14 mouse cellular contexts compared by ENCODE assay signal in genomic region chr14:64512726-64513125, GRCm38 (mm10).
DNase-seq lines count a peak whose midpoint lies in the region; ATAC-seq and TF ChIP-seq lines count a peak whose summit lies in the region.
"Had no signal": no experiment of that assay in that cellular context is flagged by ENCODE, and none has a peak within 500 bp of the region (broad histone marks: within the 10 kb centered on the region; RNA-seq: fewer than 3 reads in every experiment).

No protein-coding gene starts in this region.

- H3K9ac ChIP-seq in forebrain, embryonic 15.5 days (replicated peaks): no peak overlapping the region
- no peak overlapping the region for H3K9ac ChIP-seq in forebrain, embryonic 11.5 days (ENCODE audit: low read length)
- H3K9ac ChIP-seq in midbrain, embryonic 14.5 days (replicated peaks; ENCODE audit: low read length): no peak overlapping the region
- H3K9ac ChIP-seq: embryonic facial prominence, embryonic 13.5 days; limb, embryonic 12.5 days; liver, postnatal 0 days; stomach, embryonic 15.5 days had no signal

- no peak for TF ChIP-seq CTCF in brain, embryonic 14.5 days (IDR thresholded peaks at IDR 0.05; ENCODE audit: borderline replicate concordance, extremely low read depth, insufficient read depth, insufficient read length)

- no peaks in the 10 kb centered on the region for H3K9me3 ChIP-seq in forebrain, embryonic 15.5 days
- H3K9me3 ChIP-seq in forebrain, embryonic 11.5 days (ENCODE audit: control insufficient read depth, low read length): no peaks in the 10 kb centered on the region
- no peaks in the 10 kb centered on the region for H3K9me3 ChIP-seq in midbrain, embryonic 14.5 days (ENCODE audit: control insufficient read depth, low read length)
- no peaks in the 10 kb centered on the region for H3K9me3 ChIP-seq in midbrain, embryonic 10.5 days (replicated peaks)
- H3K9me3 ChIP-seq: embryonic facial prominence, embryonic 13.5 days; limb, embryonic 12.5 days; stomach, embryonic 15.5 days had no signal

- H3K4me3 ChIP-seq in forebrain, embryonic 15.5 days: no peak overlapping the region
- H3K4me3 ChIP-seq in forebrain, embryonic 11.5 days (ENCODE audit: low read depth, low read length): no peak overlapping the region
- H3K4me3 ChIP-seq in midbrain, embryonic 14.5 days (replicated peaks; ENCODE audit: low read depth, low read length): no peak overlapping the region
- no peak overlapping the region for H3K4me3 ChIP-seq in midbrain, embryonic 10.5 days
- H3K4me3 ChIP-seq: embryonic facial prominence, embryonic 13.5 days; limb, embryonic 12.5 days; stomach, embryonic 15.5 days had no signal

- WGBS in forebrain, embryonic 15.5 days: 53% methylated on average over 7 of the region's 7 CpGs
- WGBS in forebrain, embryonic 11.5 days: 86% methylated on average over 7 of the region's 7 CpGs
- 60% methylated on average over 7 of the region's 7 CpGs for WGBS in midbrain, embryonic 14.5 days
- 83% methylated on average over 7 of the region's 7 CpGs for WGBS in midbrain, embryonic 10.5 days

- DNase-seq in forebrain, embryonic 11.5 days (ENCODE audit: low spot score): no peak
- DNase-seq in midbrain, embryonic 14.5 days: no peak
- no peak for DNase-seq in midbrain, embryonic 10.5 days (ENCODE audit: low spot score)
- DNase-seq in brain, embryonic 14.5 days (ENCODE audit: low read depth): peak; percentile 77
- peak; percentile 75 for DNase-seq in cerebellum, postnatal 10 days
- no peak for DNase-seq in kidney, adult 9 months
- no peak for DNase-seq in heart, adult 18-20 months
- DNase-seq: adrenal gland, postnatal 14 days; liver, postnatal 0 days; thymus, postnatal 25 days had no signal

- no peak overlapping the region for H3K4me2 ChIP-seq in forebrain, embryonic 15.5 days (replicated peaks)
- no peak overlapping the region for H3K4me2 ChIP-seq in forebrain, embryonic 11.5 days (ENCODE audit: low read depth, low read length, severe bottlenecking)
- H3K4me2 ChIP-seq in midbrain, embryonic 14.5 days (ENCODE audit: low read length): no peak overlapping the region
- H3K4me2 ChIP-seq: embryonic facial prominence, embryonic 13.5 days; limb, embryonic 12.5 days; stomach, embryonic 15.5 days had no signal

- ATAC-seq in forebrain, embryonic 15.5 days (replicated peaks): no peak
- ATAC-seq in forebrain, embryonic 11.5 days (replicated peaks; ENCODE audit: low FRiP score): no peak
- no peak for ATAC-seq in midbrain, embryonic 14.5 days (ENCODE audit: low FRiP score, low TSS enrichment)
- ATAC-seq: liver, postnatal 0 days had no signal

- TF ChIP-seq POLR2A in brain, embryonic 14.5 days (IDR thresholded peaks at IDR 0.05; ENCODE audit: borderline replicate concordance, extremely low read depth, insufficient read depth, insufficient read length, poor library complexity, severe bottlenecking): no peak

- H3K36me3 ChIP-seq in forebrain, embryonic 15.5 days: no peaks in the 10 kb centered on the region
- no peaks in the 10 kb centered on the region for H3K36me3 ChIP-seq in forebrain, embryonic 11.5 days (ENCODE audit: control insufficient read depth, insufficient read depth, low read length)
- H3K36me3 ChIP-seq in midbrain, embryonic 14.5 days (ENCODE audit: control insufficient read depth, insufficient read depth, low read length): no peaks in the 10 kb centered on the region
- no peaks in the 10 kb centered on the region for H3K36me3 ChIP-seq in midbrain, embryonic 10.5 days
- H3K36me3 ChIP-seq: embryonic facial prominence, embryonic 13.5 days; limb, embryonic 12.5 days; stomach, embryonic 15.5 days had no signal

- H3K27me3 ChIP-seq in forebrain, embryonic 15.5 days: no peaks in the 10 kb centered on the region
- no peaks in the 10 kb centered on the region for H3K27me3 ChIP-seq in forebrain, embryonic 11.5 days (ENCODE audit: control insufficient read depth, insufficient read depth, low read length)
- no peaks in the 10 kb centered on the region for H3K27me3 ChIP-seq in midbrain, embryonic 14.5 days (ENCODE audit: control insufficient read depth, insufficient read depth, low read length)
- no peaks in the 10 kb centered on the region for H3K27me3 ChIP-seq in midbrain, embryonic 10.5 days (ENCODE audit: low read depth, poor library complexity, severe bottlenecking)
- H3K27me3 ChIP-seq: embryonic facial prominence, embryonic 13.5 days; limb, embryonic 12.5 days; stomach, embryonic 15.5 days had no signal

- H3K27ac ChIP-seq in forebrain, embryonic 15.5 days (replicated peaks): peak overlapping the region; percentile 68
- H3K27ac ChIP-seq in forebrain, embryonic 11.5 days (ENCODE audit: low read depth, low read length): no peak overlapping the region
- H3K27ac ChIP-seq in midbrain, embryonic 14.5 days (replicated peaks; ENCODE audit: low read depth, low read length): 0 out of 2 replicates have a peak overlapping the region, but pooled peaks have one; percentile 41
- H3K27ac ChIP-seq in midbrain, embryonic 10.5 days (replicated peaks): no peak overlapping the region
- H3K27ac ChIP-seq: embryonic facial prominence, embryonic 13.5 days; limb, embryonic 12.5 days; stomach, embryonic 15.5 days had no signal

- H3K4me1 ChIP-seq in forebrain, embryonic 15.5 days: peaks cover 5% of the 10 kb centered on the region; the same call in 1 of the 2 replicates
- H3K4me1 ChIP-seq in forebrain, embryonic 11.5 days (replicated peaks; ENCODE audit: control insufficient read depth, insufficient read depth, low read length): no peaks in the 10 kb centered on the region
- H3K4me1 ChIP-seq in midbrain, embryonic 14.5 days (ENCODE audit: control insufficient read depth, insufficient read depth, low read length): no peaks in the 10 kb centered on the region
- no peaks in the 10 kb centered on the region; the same call in 1 of the 2 replicates for H3K4me1 ChIP-seq in midbrain, embryonic 10.5 days
- H3K4me1 ChIP-seq: embryonic facial prominence, embryonic 13.5 days; limb, embryonic 12.5 days; stomach, embryonic 15.5 days had no signal

Comparison
In these comparisons a context has a peak if more than half of its experiments do, and no peak if none do; other contexts are left out.
1. H3K27ac ChIP-seq: peak in forebrain, embryonic 15.5 days (single experiment) and midbrain, embryonic 14.5 days (single experiment); none in forebrain, embryonic 11.5 days (single experiment) and midbrain, embryonic 10.5 days (single experiment).
2. DNase-seq: peak in brain, embryonic 14.5 days (single experiment) and cerebellum, postnatal 10 days (2 of 2); none in forebrain, embryonic 11.5 days (single experiment), midbrain, embryonic 14.5 days (single experiment), midbrain, embryonic 10.5 days (single experiment), kidney, adult 9 months (single experiment) and heart, adult 18-20 months (0 of 2).